Mouse (Mus musculus) cerebellum, adult 2 months (tissue): ENCODE data around the gene Rhod. TPM values are rescaled to one million over a fixed set of nuclear protein-coding genes. Genes with fewer than 3 reads are reported as not detected.
A peak's percentile ranks its signal among the peaks of the same experiment; 100 is the strongest.

ENCODE experiments used
- DNase-seq, 2 experiments: peaks; one replicate each; pipeline ENCODE4 v3.0.0; 2021
- H3K27ac ChIP-seq: fragments of 200-500 bp; 2 replicates; pipeline ENCODE4 v1.5.1; 2012; ENCODE audit warnings: low read length, control low read depth, inconsistent platforms; ENCODE audit not compliant: insufficient read depth
- H3K27me3 ChIP-seq: fragments of 200-500 bp; 2 replicates; pipeline ENCODE4 v1.6.1; 2012; ENCODE audit warnings: inconsistent platforms, mild to moderate bottlenecking, low read length, moderate library complexity; ENCODE audit not compliant: control insufficient read depth, insufficient read depth
- H3K4me1 ChIP-seq: fragments of 200-500 bp; 2 replicates; pipeline ENCODE4 v1.6.1; 2011; ENCODE audit warnings: low read length; ENCODE audit not compliant: control insufficient read depth, insufficient read depth
- H3K4me3 ChIP-seq: fragments of 200-500 bp; replicated peaks from 2 replicates; pipeline ENCODE3; 2011; ENCODE audit warnings: mild to moderate bottlenecking, low read depth, low read length, control low read depth; ENCODE audit not compliant: insufficient read depth
- CTCF ChIP-seq: fragments of 200-500 bp; IDR thresholded peaks from 2 replicates; pipeline ENCODE4 v1.5.1; 2011; ENCODE audit warnings: low read depth, mild to moderate bottlenecking, control low read depth, low read length, moderate library complexity, borderline replicate concordance; ENCODE audit not compliant: insufficient read depth
- POLR2A ChIP-seq: fragments of 200-500 bp; IDR thresholded peaks from 2 replicates; pipeline ENCODE4 v1.6.1; 2011; ENCODE audit warnings: low read length, control low read depth, borderline replicate concordance; ENCODE audit not compliant: insufficient read depth
- WGBS: fragments of 180-500 bp; shearing (Covaris S2); methylation state at CpG from one replicate; pipeline ENCODE4 v1.1.7; 2018; 5-methylcytosine and 5-hydroxymethylcytosine counted together
- polyA plus RNA-seq: library from polyadenylated mRNA; depleted of rRNA; stranded (reverse); fragments of >200 nt; gene quantifications from 2 replicates; pipeline ENCODE4 v1.2.3, GENCODE M21; 2012

Rhod gene
- polyA plus RNA-seq, 1 experiment = 9.9 TPM

GRCm38 (mm10) chr19:4477345-4478189 lies 38.3 kb upstream of the Rhod start, which contains the start of gene Syt12:
TSS of gene Syt12 (minus strand) at chr19:4477447.
- TF ChIP-seq CTCF (no peak), POLR2A (0 out of 2 replicates have a peak, but pooled peaks have one; percentile 0)
- Histone ChIP-seq H3K27ac (peak within 1 kb of the TSS; percentile 100), H3K4me3 (peak within 1 kb of the TSS; percentile 74), H3K27me3 (no peaks in the 10 kb centered on the region), H3K4me1 (peaks cover 48% of the 10 kb centered on the region)
- peak; percentile 87 to 92 for DNase-seq
- WGBS = 5% methylated on average over 21 of the region's 21 CpGs

DNA sequence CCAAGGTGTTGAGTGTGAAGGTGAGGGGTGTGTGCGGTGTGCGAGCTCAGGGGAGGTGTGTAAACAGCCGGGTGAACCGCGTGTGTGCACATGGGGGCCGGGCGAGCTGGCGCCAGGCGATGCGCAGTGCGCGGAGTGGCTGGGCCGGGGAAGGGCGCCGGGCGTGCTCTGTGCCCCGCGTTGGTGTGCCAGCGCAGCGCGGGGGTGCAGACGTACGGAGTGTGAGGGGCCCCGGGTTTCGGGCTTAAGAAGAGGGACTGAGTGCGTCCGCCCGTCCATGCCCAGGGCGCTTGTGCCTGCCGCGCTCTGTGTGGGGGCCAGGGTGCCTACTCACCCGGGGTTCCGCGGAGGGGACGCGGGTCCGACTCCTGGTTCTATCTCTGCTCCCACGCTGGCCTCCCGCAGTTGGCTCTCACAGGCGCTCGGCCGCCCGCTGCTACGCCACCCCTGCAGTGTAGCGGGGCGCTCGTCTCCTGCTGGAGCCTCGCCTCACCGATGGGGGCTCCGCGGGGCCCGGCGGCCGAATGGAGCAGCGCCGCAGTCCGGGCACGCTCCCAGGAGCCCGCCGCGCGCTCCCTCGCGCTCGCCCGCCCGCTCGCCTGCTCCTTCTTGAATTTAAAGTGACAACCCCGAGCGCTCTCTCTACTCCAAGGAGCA lies 37.5 kb upstream of the Rhod start:
- TF ChIP-seq CTCF (no peak), POLR2A (peak; percentile 54)
- peak overlapping the region; percentile 100 for H3K27ac ChIP-seq
- DNase-seq = peak; percentile 84 to 86
- H3K4me1 ChIP-seq = peaks cover 47% of the 10 kb centered on the region
- no peaks in the 10 kb centered on the region for H3K27me3 ChIP-seq
- H3K4me3 ChIP-seq = peak overlapping the region; percentile 74
- 2% methylated on average over 70 of the region's 70 CpGs for WGBS

- TF ChIP-seq POLR2A = no peak
- no peak for TF ChIP-seq CTCF
- peak; percentile 55 to 62 for DNase-seq
- Histone ChIP-seq H3K4me3 (peak overlapping the region; percentile 74), H3K4me1 (peaks cover 48% of the 10 kb centered on the region), H3K27ac (peak overlapping the region; percentile 29), H3K27me3 (no peaks in the 10 kb centered on the region)
- 16% methylated on average over 11 of the region's 11 CpGs for WGBS
Observed at GRCm38 (mm10) chr19:4475224-4475925, 36.1 kb upstream of the Rhod start.

DNA sequence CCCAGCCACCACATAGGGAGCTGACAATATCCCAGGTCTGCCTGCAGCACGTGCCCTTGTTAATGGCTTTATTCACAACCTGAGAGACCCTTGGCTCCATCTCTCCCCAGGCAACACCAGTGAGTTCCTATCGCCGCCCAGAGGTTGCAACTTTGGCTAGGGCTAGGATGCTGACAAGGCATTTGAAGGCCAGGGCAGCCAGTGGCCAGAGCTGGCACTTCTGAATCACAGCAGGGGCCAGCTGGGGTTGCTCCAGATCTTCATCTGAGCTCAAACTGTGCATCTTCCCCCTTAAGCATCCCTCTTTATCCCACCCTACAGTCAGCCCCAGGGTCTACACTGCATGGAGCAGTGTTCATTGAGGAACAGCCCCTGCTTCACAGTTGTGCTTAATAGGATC lies 35.5 kb upstream of the Rhod start:
- DNase-seq = no peak
- 31% methylated on average over 3 of the region's 3 CpGs for WGBS
- H3K27me3 ChIP-seq = no peaks in the 10 kb centered on the region
- no peak overlapping the region for H3K27ac ChIP-seq
- peak overlapping the region; percentile 74 for H3K4me3 ChIP-seq
- no peak for TF ChIP-seq CTCF
- H3K4me1 ChIP-seq = peaks cover 41% of the 10 kb centered on the region

DNA sequence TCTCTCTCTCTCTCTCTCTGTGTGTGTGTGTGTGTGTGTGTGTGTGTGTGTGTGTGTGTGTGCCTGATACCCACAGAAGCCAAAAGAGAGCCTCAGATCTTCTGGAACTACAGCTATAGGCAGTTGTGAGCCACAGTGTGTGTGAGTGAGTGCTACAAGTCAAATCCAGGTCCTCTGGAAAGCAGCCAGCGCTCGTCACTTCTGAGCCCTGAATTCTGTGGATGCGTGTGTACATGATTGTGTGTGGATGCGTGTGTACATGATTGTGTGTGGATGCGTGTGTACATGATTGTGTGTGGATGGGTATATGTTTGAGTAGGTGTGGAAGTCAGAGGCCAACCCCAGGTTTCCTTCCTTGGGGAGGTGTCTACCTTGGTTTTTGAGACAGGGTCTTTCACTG lies 34.3 kb upstream of the Rhod start:
- 64% methylated on average over 5 of the region's 5 CpGs for WGBS
- DNase-seq = no peak
- no peak overlapping the region for H3K27ac ChIP-seq
- TF ChIP-seq CTCF (no peak), POLR2A (no peak)
- H3K4me3 ChIP-seq = no peak overlapping the region
- H3K27me3 ChIP-seq = no peaks in the 10 kb centered on the region
- peaks cover 36% of the 10 kb centered on the region for H3K4me1 ChIP-seq

DNA sequence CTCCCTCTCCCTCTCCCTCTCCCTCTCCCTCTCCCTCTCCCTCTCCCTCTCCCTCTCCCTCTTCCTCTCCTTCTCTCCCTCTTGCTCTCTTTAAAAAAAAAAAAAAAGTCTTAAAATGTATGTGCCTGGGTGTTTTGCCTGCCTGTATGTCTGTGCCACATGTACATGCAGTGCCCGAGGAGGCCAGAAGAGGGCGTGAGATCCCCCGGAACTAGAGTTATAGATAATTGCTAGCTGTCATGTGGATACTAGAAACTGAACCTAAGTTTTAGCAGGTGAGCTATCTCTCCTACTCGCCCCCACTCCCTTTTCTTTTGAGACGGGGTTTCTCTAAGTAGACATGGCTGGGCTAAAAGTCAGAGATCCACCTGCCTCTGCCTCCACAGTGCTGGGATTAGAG lies 29.1 kb upstream of the Rhod start:
- no peak overlapping the region for H3K4me3 ChIP-seq
- peaks cover 48% of the 10 kb centered on the region for H3K4me1 ChIP-seq
- no peak overlapping the region for H3K27ac ChIP-seq
- TF ChIP-seq POLR2A (no peak), CTCF (peak; percentile 63; the same call in 1 of the 2 replicates)
- DNase-seq = peak; percentile 52 to 62
- no peaks in the 10 kb centered on the region for H3K27me3 ChIP-seq
- WGBS = 33% methylated on average over 5 of the region's 5 CpGs

DNA sequence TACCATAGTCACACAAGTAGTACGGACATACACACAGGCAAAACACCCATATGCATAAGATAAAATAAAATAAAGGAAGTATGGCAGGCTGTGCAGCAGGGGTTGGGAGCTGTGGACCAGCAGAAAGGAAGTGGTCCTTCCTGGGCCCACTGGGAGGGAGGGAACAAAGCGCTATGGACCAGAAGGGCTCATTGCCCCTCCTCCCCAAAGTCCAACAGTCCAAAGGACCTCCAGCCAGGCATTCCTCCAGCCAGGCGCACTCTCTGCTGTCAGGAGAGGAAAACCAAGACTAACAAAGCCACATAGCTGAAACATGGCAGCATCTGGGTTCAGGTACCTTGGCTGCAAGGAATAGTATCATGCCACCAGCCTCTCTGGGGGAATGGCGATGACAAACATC lies 25.4 kb upstream of the Rhod start:
- 71% methylated on average over 4 of the region's 4 CpGs for WGBS

GRCm38 (mm10) chr19:4461981-4462380 lies 22.7 kb upstream of the Rhod start:
- no peaks in the 10 kb centered on the region for H3K27me3 ChIP-seq
- H3K27ac ChIP-seq = no peak overlapping the region
- 85% methylated on average over 8 of the region's 8 CpGs for WGBS
- DNase-seq = no peak
- peaks cover 32% of the 10 kb centered on the region for H3K4me1 ChIP-seq
- H3K4me3 ChIP-seq = no peak overlapping the region
- no peak for TF ChIP-seq POLR2A
- TF ChIP-seq CTCF = no peak

More for the DNA sequence above, 25.4 kb upstream of the Rhod start:
- Histone ChIP-seq H3K4me1 (peaks cover 38% of the 10 kb centered on the region), H3K4me3 (no peak overlapping the region), H3K27ac (peak overlapping the region; percentile 61; the same call in 1 of the 2 replicates), H3K27me3 (no peaks in the 10 kb centered on the region)
- no peak for TF ChIP-seq POLR2A
- no peak for TF ChIP-seq CTCF
- DNase-seq = no peak
